Mouse (Mus musculus) MEL (cell line): ENCODE measurements at regions not wholly inside any gene's neighbourhood (a gene's known extent, or its start where the extent isn't known, plus 50 kb on each side); places are given as distances from the start of the nearest gene placed in this dataset.

Experiments used
- CTCF ChIP-seq, 3 experiments: IDR thresholded peaks in 2 of 3; conservative IDR thresholded peaks in 1 of 3; 2 replicates each; pipeline ENCODE4 v1.5.1; 2011 to 2012; ENCODE audit warnings: low read length in 3 of 3, low read depth in 2 of 3, mild to moderate bottlenecking in 2 of 3, improper control_type of control experiment in 1 of 3, inconsistent platforms in 1 of 3, mixed read lengths in 1 of 3, moderate library complexity in 1 of 3; ENCODE audit not compliant: control insufficient read depth in 1 of 3, insufficient read depth in 1 of 3, poor library complexity in 1 of 3, severe bottlenecking in 1 of 3
- EP300 ChIP-seq, 2 experiments: IDR thresholded peaks; 2 replicates each; pipeline ENCODE4 v1.6.1; 2011; ENCODE audit warnings: improper control_type of control experiment in 2 of 2, low read length in 2 of 2, low read depth in 1 of 2, mild to moderate bottlenecking in 1 of 2
- GATA1 ChIP-seq: IDR thresholded peaks from 2 replicates; pipeline ENCODE4 v1.6.1; 2011; ENCODE audit warnings: low read depth, low read length, improper control_type of control experiment
- POLR2A ChIP-seq, 2 experiments: IDR thresholded peaks; 2 replicates each; pipeline ENCODE4 v1.6.1; 2011 to 2012; ENCODE audit warnings: low read length in 2 of 2, mild to moderate bottlenecking in 2 of 2, control low read depth in 1 of 2, improper control_type of control experiment in 1 of 2, low read depth in 1 of 2, moderate library complexity in 1 of 2; ENCODE audit not compliant: control insufficient read depth in 1 of 2, insufficient read depth in 1 of 2, poor library complexity in 1 of 2
- POLR2AphosphoS5 ChIP-seq: IDR thresholded peaks from 2 replicates; pipeline ENCODE4 v1.6.1; 2012; ENCODE audit warnings: low read depth, borderline replicate concordance, mild to moderate bottlenecking, inconsistent platforms, low read length, moderate library complexity, mixed read lengths

DNA sequence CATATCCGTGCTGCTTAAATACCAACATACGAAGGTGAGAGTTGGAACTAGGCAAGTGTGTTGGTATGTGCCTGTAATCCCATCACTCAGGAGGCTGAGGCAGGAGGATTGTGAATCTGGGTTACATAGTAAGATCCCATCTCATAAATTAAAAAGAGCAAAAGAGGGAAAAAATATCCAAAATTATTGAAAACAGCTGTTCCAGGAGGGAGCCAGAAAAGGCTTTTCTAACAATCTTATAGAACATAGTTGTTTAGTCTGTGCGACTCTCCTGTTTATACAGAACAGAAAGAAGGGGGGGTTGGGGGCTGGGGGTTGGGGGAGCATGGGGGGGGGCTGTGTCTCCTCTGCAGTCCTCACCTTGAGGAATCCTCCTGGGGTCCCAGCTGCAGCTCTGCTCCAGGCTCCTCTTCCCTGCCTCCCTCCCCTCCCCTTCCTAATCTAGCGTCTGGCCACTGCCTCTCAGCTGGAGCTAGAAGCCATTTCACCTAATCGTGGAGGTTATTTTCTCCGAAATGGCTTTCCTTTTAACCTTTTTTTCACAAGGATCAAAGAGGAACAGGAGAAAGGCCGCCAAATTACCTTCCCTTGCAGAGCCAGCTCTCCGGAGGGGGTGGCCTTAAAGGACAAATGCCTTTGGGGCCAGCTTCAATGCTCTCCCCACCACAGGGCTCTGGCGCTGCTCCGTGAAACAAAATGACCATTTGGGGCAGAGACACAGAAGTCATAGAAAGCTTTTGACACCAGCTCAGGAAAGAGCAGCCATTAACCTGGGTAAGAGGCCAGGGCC lies 188.3 kb upstream of the Sulf2 start:
- TF ChIP-seq CTCF (IDR thresholded peaks at IDR 0.05 in 2 of 3, conservative IDR thresholded peaks at IDR 0.05 in 1 of 3; ENCODE audit: control insufficient read depth in 1 of 3, insufficient read depth in 1 of 3, low read depth in 2 of 3, low read length in 3 of 3, poor library complexity in 1 of 3, severe bottlenecking in 1 of 3) (no peak), GATA1 (no peak), EP300 (IDR thresholded peaks at IDR 0.05; ENCODE audit: low read depth in 1 of 2, low read length in 2 of 2) (no peak), POLR2A (IDR thresholded peaks at IDR 0.05; ENCODE audit: control insufficient read depth in 1 of 2, insufficient read depth in 1 of 2, low read depth in 1 of 2, low read length in 2 of 2, poor library complexity in 1 of 2) (no peak), POLR2AphosphoS5 (no peak)
